Mouse (Mus musculus) G1E (cell line): ENCODE measurements around the gene Ktn1.

ENCODE experiments used
- CTCF ChIP-seq: IDR thresholded peaks from 2 replicates; pipeline ENCODE4 v1.5.1; 2012; ENCODE audit warnings: low read depth, low read length, inconsistent platforms, mixed read lengths
- GATA1 ChIP-seq: IDR thresholded peaks from 2 replicates; pipeline ENCODE4 v1.6.1; 2012; ENCODE audit warnings: borderline replicate concordance, low read length, inconsistent platforms, mixed read lengths
- GATA2 ChIP-seq: IDR thresholded peaks from 2 replicates; pipeline ENCODE4 v1.6.1; 2012; ENCODE audit warnings: low read depth, low read length, inconsistent platforms, borderline replicate concordance
- POLR2AphosphoS5 ChIP-seq: IDR thresholded peaks from 2 replicates; pipeline ENCODE4 v1.6.1; 2012; ENCODE audit warnings: low read depth, low read length, inconsistent platforms; ENCODE audit not compliant: insufficient replicate concordance
- TAL1 ChIP-seq: conservative IDR thresholded peaks from 2 replicates; pipeline ENCODE4 v1.6.1; 2012; ENCODE audit warnings: low read depth, low read length, inconsistent platforms, mixed read lengths

DNA sequence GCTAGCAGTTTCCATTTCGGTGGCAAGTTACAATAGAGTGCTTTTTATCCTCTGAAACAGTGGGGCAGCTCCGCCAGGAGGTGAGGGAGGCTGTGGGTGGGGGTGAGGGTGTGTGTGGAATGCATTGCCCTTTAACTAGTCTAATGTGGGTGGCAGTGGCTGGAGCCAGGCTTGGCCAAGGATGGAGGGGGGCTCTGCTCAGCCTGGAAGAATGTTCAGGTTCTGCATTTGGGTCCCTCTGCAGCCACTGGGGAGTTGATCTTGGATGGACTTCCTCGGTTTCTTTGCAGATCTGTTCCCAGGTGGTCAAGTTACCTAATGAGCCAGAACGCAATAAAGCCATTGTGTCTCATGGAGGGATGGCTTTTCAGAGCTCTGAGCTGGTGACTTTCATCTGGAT is 137.9 kb downstream of the Ktn1 start:
- no peak for TF ChIP-seq CTCF
- TF ChIP-seq TAL1 = no peak
- TF ChIP-seq POLR2AphosphoS5 = no peak
- no peak for TF ChIP-seq GATA1
- no peak for TF ChIP-seq GATA2
